Mouse (Mus musculus): Measurements from ENCODE around the gene Pkm.

Pkm gene

GRCm38 (mm10) chr9:59655958-59656634 lies at the start of gene Pkm:
Gene Pkm, plus strand, starts transcription at chr9:59656368.
- peak; percentile 94 for DNase-seq

DNA sequence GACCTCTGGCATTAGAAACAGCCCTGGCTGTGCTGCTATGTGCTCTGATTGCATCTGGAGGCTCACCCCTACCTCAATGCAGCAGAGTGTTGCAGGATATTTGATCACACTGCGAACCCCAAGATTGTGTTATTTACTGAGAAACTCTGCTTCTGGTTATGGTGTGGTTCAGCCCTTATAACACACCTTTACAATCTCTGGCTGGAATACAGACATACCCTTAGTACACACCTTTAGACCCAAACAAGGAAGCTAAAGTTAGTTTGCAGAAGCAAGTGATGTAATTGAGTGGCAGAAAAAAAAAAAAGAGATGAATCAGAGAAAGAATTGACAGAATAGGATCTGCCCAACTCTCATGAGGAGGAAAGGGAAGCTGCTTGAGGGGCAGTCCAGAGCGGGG lies 45.2 kb upstream of the Pkm start:
- DNase-seq, result no peak

GRCm38 (mm10) chr9:59615797-59616196 lies 40.4 kb upstream of the Pkm start:
- DNase-seq, result no peak

- DNase-seq, result peak; percentile 99
These were observed 39.4 kb upstream of the Pkm start, which contains the start of gene Parp6 for GRCm38 (mm10) chr9:59616622-59617306. Gene Parp6, plus strand, starts transcription at chr9:59617284.

DNA sequence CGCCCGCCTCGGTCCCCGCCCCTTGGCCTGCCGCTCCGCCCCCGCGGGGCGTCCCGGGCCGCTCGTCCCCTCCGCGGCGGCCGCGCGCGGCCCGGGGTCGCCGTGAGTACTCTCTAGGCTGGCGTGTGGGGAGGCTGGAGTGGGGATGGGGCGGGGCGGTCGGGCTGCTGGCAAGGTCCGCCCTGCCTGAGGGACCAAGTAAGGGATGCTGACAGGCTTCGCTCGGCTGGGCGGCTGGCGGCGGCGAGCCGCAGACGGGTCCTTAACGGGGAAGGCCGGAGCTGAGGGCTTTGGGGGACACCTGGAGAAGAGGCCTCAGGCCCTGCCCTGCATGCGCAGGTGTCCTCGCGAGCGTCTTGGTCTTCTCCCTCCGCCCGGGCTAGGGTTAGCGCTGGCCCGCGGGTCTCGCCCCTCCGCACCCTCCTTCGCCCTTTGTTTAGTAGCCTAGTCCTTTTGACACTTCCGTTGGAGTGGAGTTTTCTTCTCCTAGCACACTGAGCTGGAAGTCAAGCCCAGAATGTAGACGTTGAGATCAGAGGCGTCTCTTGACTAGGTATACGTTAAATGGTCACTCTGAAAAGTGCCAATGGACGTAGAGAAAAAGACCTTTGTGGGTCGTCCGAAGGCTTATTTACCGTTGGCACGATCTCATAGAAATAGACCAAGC lies 38.7 kb upstream of the Pkm start:
- no peak for DNase-seq

GRCm38 (mm10) chr9:59638372-59638771 lies 17.8 kb upstream of the Pkm start:
- no peak for DNase-seq

GRCm38 (mm10) chr9:59639936-59640335 lies 16.2 kb upstream of the Pkm start:
- no peak for DNase-seq

- DNase-seq, result no peak
These were observed 14.8 kb upstream of the Pkm start for GRCm38 (mm10) chr9:59641320-59641719.

DNA sequence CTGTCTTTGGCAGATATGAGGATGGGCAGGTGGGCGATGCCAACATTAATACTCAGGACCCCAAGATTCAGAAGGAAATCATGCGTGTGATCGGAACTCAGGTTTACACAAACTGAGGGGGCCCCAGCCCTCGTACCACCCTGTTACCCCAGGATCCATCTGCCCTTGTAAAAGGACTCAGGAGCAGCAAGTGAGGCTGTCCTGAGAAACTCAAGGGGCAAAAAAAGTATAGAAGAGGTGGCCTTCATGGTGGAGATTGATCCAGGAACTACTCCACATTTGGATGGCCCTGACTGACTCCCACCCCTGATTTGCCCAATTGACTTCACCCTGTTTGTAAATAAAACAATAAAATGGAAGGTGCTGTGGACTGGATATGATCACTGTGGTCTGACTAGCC lies 6.3 kb upstream of the Pkm start:
- DNase-seq, result no peak

GRCm38 (mm10) chr9:59653371-59653770 lies 2.8 kb upstream of the Pkm start:
- DNase-seq, result no peak

- no peak for DNase-seq
These were observed 1.7 kb upstream of the Pkm start for GRCm38 (mm10) chr9:59654450-59654983.

DNA sequence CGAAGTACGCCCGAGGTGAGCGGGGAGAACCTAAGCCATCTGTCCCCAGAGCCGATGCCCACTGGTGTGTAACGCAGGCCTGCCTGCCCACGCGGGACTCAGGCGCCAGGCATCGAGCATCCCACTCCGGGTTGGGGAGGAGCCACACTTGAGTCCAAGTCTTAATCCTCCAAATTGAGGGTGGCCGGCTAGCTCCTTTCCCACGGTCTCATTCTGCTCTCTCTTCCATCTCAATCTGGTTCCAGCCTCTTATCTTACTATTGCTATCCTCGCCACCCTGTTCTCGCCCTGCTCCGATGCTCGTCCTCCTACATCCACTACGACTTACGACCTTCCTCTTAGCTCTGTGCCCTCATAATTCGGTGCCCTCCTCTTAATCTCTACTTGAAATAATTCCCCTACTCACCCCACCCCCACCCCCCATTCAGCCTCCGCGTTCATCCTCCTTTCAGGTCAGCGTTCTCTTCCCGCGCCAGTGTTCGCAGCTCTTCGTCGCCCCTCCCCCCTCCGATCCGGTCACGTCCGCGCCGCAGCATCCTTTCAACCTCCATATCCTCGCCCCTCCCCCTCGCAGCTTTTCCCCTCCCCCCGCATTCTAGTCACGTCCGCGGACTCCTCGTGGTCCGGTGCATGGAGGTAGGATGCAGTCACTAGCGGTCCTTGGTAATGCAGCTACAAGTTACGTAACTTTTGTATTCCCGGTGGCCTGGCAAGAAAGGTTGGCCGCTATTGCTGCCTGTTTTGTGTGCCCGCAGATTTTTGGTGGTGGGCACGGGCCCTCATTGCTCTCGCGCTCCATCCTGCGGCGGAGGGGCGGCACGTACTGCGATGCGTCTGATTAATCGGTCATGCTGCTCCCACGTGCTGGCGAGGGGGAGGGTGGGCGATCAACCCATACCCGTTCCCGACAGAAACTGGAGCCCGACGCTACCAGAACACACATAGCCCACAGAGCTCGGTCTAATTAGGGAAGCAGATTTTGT lies 758 bp downstream of the Pkm start:
- DNase-seq, result peak; percentile 65

GRCm38 (mm10) chr9:59658146-59658545 lies 2.0 kb downstream of the Pkm start:
- DNase-seq, result no peak

- DNase-seq, result peak; percentile 80
These were observed 3.2 kb downstream of the Pkm start for GRCm38 (mm10) chr9:59659036-59660026.

GRCm38 (mm10) chr9:59660421-59660820 lies 4.3 kb downstream of the Pkm start:
- peak; percentile 57 for DNase-seq

GRCm38 (mm10) chr9:59661298-59661975 lies 5.3 kb downstream of the Pkm start:
- no peak for DNase-seq

DNA sequence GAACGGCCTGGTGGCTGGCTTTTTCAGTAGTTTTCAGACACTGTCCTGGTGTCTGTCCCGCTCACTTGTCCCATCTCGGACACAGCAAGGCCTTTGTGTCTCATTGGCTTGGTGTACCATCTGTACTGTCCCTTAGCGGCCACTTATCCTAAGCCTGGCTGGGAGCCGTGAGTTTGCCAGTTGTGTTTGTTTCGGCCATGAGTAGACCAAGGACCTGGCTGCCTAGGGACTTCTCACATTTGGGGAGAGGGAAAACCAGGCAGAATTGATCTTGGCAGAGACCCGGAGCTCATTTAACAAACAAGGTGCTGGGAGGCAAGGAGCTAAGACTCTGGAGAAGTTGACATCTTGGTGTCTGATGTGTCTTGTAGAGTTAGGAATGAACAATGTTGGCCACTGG lies 7.1 kb downstream of the Pkm start:
- no peak for DNase-seq

DNA sequence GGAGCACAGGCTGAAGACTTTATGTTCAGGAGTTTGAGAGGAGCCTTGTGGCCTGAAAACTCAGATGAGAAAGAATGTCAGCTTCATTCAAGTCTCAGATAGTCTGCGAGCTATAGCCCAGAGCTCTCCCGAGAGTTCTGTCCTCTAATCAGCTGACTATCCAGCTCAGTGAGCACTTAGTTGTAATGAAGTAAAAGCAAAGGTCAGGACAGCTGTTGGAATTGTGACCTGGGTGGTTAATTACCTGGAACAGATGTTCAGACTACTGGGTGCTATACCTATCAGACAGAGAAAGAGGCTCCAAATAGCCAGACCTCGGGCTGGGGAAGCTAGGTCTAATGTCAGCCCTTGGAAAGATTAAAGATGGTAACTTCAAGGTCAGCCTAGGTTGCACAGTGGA lies 7.8 kb downstream of the Pkm start:
- peak; percentile 43 for DNase-seq

- DNase-seq, result peak; percentile 61
These were observed 8.6 kb downstream of the Pkm start for GRCm38 (mm10) chr9:59664664-59665256.

GRCm38 (mm10) chr9:59666016-59666415 lies 9.8 kb downstream of the Pkm start:
- DNase-seq, result no peak

Data from kidney, adult 18-20 months (tissue).